Mouse (Mus musculus): Measurements from ENCODE around the gene Stt3b.

Gene Stt3b

GRCm38 (mm10) chr9:115317049-115317448 lies 6.8 kb upstream of the Stt3b start:
- DNase-seq: no peak

- no peak for DNase-seq
Measured at GRCm38 (mm10) chr9:115314556-115314955, 4.3 kb upstream of the Stt3b start.

- no peak for DNase-seq
Measured at GRCm38 (mm10) chr9:115313830-115314229, 3.6 kb upstream of the Stt3b start.

GRCm38 (mm10) chr9:115311223-115311520 lies 951 bp upstream of the Stt3b start:
- peak; percentile 23 for DNase-seq

- no peak for DNase-seq
Measured at GRCm38 (mm10) chr9:115309977-115310345, 260 bp downstream of the Stt3b start.

GRCm38 (mm10) chr9:115309381-115309971 lies 745 bp downstream of the Stt3b start:
- DNase-seq: no peak

GRCm38 (mm10) chr9:115308941-115309380 lies 1.3 kb downstream of the Stt3b start:
- no peak for DNase-seq

- no peak for DNase-seq
Measured at GRCm38 (mm10) chr9:115308401-115308800, 1.8 kb downstream of the Stt3b start.

GRCm38 (mm10) chr9:115306202-115306601 lies 4.0 kb downstream of the Stt3b start:
- DNase-seq: no peak

GRCm38 (mm10) chr9:115304149-115304548 lies 6.1 kb downstream of the Stt3b start:
- DNase-seq: no peak

- no peak for DNase-seq
Measured at GRCm38 (mm10) chr9:115301593-115301992, 8.6 kb downstream of the Stt3b start.

- no peak for DNase-seq
Measured at GRCm38 (mm10) chr9:115301002-115301579, 9.1 kb downstream of the Stt3b start.

- no peak for DNase-seq
Measured at GRCm38 (mm10) chr9:115296738-115297137, 13.5 kb downstream of the Stt3b start.

- no peak for DNase-seq
Measured at GRCm38 (mm10) chr9:115293920-115294594, 16.2 kb downstream of the Stt3b start.

- DNase-seq: no peak
Measured at GRCm38 (mm10) chr9:115287774-115288434, 22.3 kb downstream of the Stt3b start.

GRCm38 (mm10) chr9:115284385-115284784 lies 25.8 kb downstream of the Stt3b start:
- DNase-seq: no peak

GRCm38 (mm10) chr9:115283403-115283802 lies 26.8 kb downstream of the Stt3b start:
- no peak for DNase-seq

GRCm38 (mm10) chr9:115278641-115279040 lies 31.6 kb downstream of the Stt3b start:
- DNase-seq: no peak

GRCm38 (mm10) chr9:115274806-115275205 lies 35.4 kb downstream of the Stt3b start:
- DNase-seq: no peak

- DNase-seq: no peak
Measured at GRCm38 (mm10) chr9:115273095-115273649, 37.0 kb downstream of the Stt3b start.

- DNase-seq: peak; percentile 12
Measured at GRCm38 (mm10) chr9:115272451-115272850, 37.8 kb downstream of the Stt3b start.

GRCm38 (mm10) chr9:115271556-115271955 lies 38.7 kb downstream of the Stt3b start:
- no peak for DNase-seq

- DNase-seq: no peak
Measured at GRCm38 (mm10) chr9:115261896-115262295, 48.3 kb downstream of the Stt3b start.

GRCm38 (mm10) chr9:115261456-115261855 lies 48.8 kb downstream of the Stt3b start:
- no peak for DNase-seq

Data from cerebellum, adult 11 months (tissue).